31 mouse cellular contexts compared by ENCODE assay signal in the genomic region with DNA sequence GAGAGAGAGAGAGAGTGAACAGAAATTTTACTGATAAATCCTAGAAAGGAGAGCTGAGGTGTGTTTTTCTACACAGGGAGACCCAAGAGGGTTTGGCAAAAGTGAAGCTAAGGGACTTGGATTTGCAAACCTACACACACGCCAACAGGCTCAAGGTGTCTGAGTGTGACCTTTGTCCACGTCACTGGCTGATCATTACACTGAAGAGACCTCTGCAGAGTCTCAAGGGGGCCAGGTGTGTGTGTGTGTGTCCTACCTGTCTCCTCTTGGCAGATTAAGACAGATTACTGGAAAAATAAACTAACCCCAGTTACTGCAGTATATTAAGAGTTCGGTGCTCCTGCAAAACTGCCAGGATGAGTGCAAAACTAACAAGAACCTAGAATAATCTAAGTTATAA. TPM values are rescaled to one million over a fixed set of nuclear protein-coding genes. Genes with fewer than 3 reads are reported as not detected.
DNase-seq lines count a peak whose midpoint lies in the region; ATAC-seq lines count a peak whose summit lies in the region.
"Had no signal": no experiment of that assay in that cellular context is flagged by ENCODE, and none has a peak within 500 bp of the region (broad histone marks: within the 10 kb centered on the region; RNA-seq: fewer than 3 reads in every experiment).

No protein-coding gene starts in this region.

- H3K4me2 ChIP-seq in kidney, embryonic 14.5 days (replicated peaks; ENCODE audit: low read depth, low read length), result no peak overlapping the region
- H3K4me2 ChIP-seq: embryonic facial prominence, embryonic 13.5 days; forebrain, embryonic 12.5 days; forebrain, embryonic 15.5 days; heart, embryonic 13.5 days; hindbrain, embryonic 14.5 days had no signal

- H3K36me3 ChIP-seq in kidney, embryonic 14.5 days (ENCODE audit: control insufficient read depth, insufficient read depth, low read length), result no peaks in the 10 kb centered on the region
- H3K36me3 ChIP-seq: embryonic facial prominence, embryonic 10.5 days; embryonic facial prominence, embryonic 13.5 days; forebrain, embryonic 12.5 days; forebrain, embryonic 15.5 days; heart, embryonic 10.5 days; heart, embryonic 13.5 days had no signal

- no peak overlapping the region for H3K4me3 ChIP-seq in kidney, embryonic 14.5 days (ENCODE audit: low read length)
- H3K4me3 ChIP-seq: embryonic facial prominence, embryonic 10.5 days; embryonic facial prominence, embryonic 13.5 days; erythroblast, embryonic 14.5 days; forebrain, embryonic 12.5 days; forebrain, embryonic 15.5 days; heart, adult 2 months; heart, embryonic 10.5 days; heart, embryonic 13.5 days had no signal

- H3K27me3 ChIP-seq in kidney, embryonic 14.5 days (ENCODE audit: control insufficient read depth, insufficient read depth, low read length), result no peaks in the 10 kb centered on the region
- H3K27me3 ChIP-seq: CH12.LX; embryonic facial prominence, embryonic 13.5 days; forebrain, embryonic 12.5 days; forebrain, embryonic 15.5 days; heart, embryonic 13.5 days; Patski had no signal

- H3K27ac ChIP-seq in kidney, embryonic 14.5 days (ENCODE audit: low read depth, low read length), result no peak overlapping the region
- H3K27ac ChIP-seq: embryonic facial prominence, embryonic 10.5 days; embryonic facial prominence, embryonic 13.5 days; forebrain, embryonic 12.5 days; forebrain, embryonic 15.5 days; heart, adult 2 months; heart, embryonic 10.5 days; heart, embryonic 13.5 days; hindbrain, embryonic 14.5 days had no signal

- no peaks in the 10 kb centered on the region for H3K9me3 ChIP-seq in kidney, embryonic 14.5 days (ENCODE audit: control insufficient read depth, low read length)
- H3K9me3 ChIP-seq: embryonic facial prominence, embryonic 10.5 days; embryonic facial prominence, embryonic 13.5 days; forebrain, embryonic 12.5 days; forebrain, embryonic 15.5 days; G1E; heart, embryonic 10.5 days; heart, embryonic 13.5 days had no signal

- peaks cover 5% of the 10 kb centered on the region; the same call in 1 of the 2 replicates for H3K4me1 ChIP-seq in kidney, embryonic 14.5 days (ENCODE audit: control insufficient read depth, insufficient read depth, low read length)
- H3K4me1 ChIP-seq: embryonic facial prominence, embryonic 10.5 days; forebrain, embryonic 12.5 days; forebrain, embryonic 15.5 days had no signal

- peak; percentile 61 for DNase-seq in kidney, adult 11 months
- peak; percentile 63 to 67 for DNase-seq in kidney, adult 8-10 months
- peak; percentile 42 for DNase-seq in kidney, postnatal 10 days
- peak; percentile 68 to 71 for DNase-seq in kidney, postnatal 36 days
- no peak for DNase-seq in layer of hippocampus, adult 9-10 months (ENCODE audit: low spot score)
- no peak for DNase-seq in heart, adult 11 months
- DNase-seq in lung, postnatal 25 days (ENCODE audit: low spot score), result no peak
- DNase-seq: adrenal gland, adult 8-10 months; adrenal gland, postnatal 25 days; B cell, adult 2 months; cerebellum, adult 11-12 months; cerebellum, adult 8-10 months; cerebellum, postnatal 10 days; cerebellum, postnatal 36 days; embryo, embryonic 11 days; gastrocnemius, postnatal 25 days; heart, adult 2 months; heart, postnatal 14 days; heart, postnatal 4 days had no signal

- no peak overlapping the region for H3K9ac ChIP-seq in kidney, embryonic 14.5 days (ENCODE audit: low read depth, low read length)
- H3K9ac ChIP-seq: embryonic facial prominence, embryonic 13.5 days; forebrain, embryonic 12.5 days; forebrain, embryonic 15.5 days; heart, embryonic 13.5 days; hindbrain, embryonic 14.5 days had no signal

- ATAC-seq in kidney, embryonic 14.5 days (ENCODE audit: low FRiP score, low TSS enrichment), result no peak
- ATAC-seq: forebrain, embryonic 15.5 days; Patski had no signal

- WGBS in kidney, embryonic 14.5 days, result 74% methylated on average over 3 of the region's 3 CpGs

RNA-seq across cellular contexts. Expression of a gene that starts 27.6 kb away (rescaled TPM):
- 102 and 115 TPM in 2 replicates for polyA plus RNA-seq in kidney, embryonic 14.5 days (2014; fragmentation: Nextera tagmentation; extraction: Ambion mirVana)

Comparison
In these comparisons a context has a peak if more than half of its experiments do, and no peak if none do; other contexts are left out.
1. DNase-seq: peak in kidney, adult 11 months (single experiment), kidney, adult 8-10 months (2 of 2), kidney, postnatal 10 days (single experiment) and kidney, postnatal 36 days (2 of 2); none in layer of hippocampus, adult 9-10 months (single experiment), heart, adult 11 months (single experiment) and lung, postnatal 25 days (single experiment).